Mouse (Mus musculus) heart, adult 8-10 months (tissue): Measurements from ENCODE around the gene Pik3c2b. TPM values are rescaled to one million over a fixed set of nuclear protein-coding genes. Genes with fewer than 3 reads are reported as not detected.
"Not testable (repeated sequence)": the region's sequence is repeated elsewhere in the genome, so short reads cannot be mapped to it uniquely, and the experiment has no call there.

Experiments used
- DNase-seq: peaks from one replicate; pipeline ENCODE4 v3.0.0; 2022; ENCODE audit warnings: low spot score
- total RNA-seq, 4 experiments: library from RNA; stranded (reverse); gene quantifications; 2 replicates each; pipeline ENCODE4 v1.2.4; 2022

The Pik3c2b gene
- total RNA-seq, 4 experiments from 2014 or later: 19.2 to 20.8 (median 19.9) TPM

- peak; percentile 81 for DNase-seq
Measured at GRCm38 (mm10) chr1:133033316-133034090, 12.0 kb upstream of the Pik3c2b start.

- DNase-seq: peak; percentile 72
Measured at GRCm38 (mm10) chr1:133034091-133034460, 11.4 kb upstream of the Pik3c2b start.

GRCm38 (mm10) chr1:133034682-133035081, 10.8 kb upstream of the Pik3c2b start:
- DNase-seq: not testable (repeated sequence)

GRCm38 (mm10) chr1:133039505-133039949, 5.9 kb upstream of the Pik3c2b start:
- DNase-seq: peak; percentile 70

- DNase-seq: peak; percentile 70
Measured at GRCm38 (mm10) chr1:133045861-133046440, 484 bp downstream of the Pik3c2b start.

GRCm38 (mm10) chr1:133046441-133046931, 1.0 kb downstream of the Pik3c2b start:
- DNase-seq: no peak

GRCm38 (mm10) chr1:133047575-133047974, 2.1 kb downstream of the Pik3c2b start:
- DNase-seq: no peak

- DNase-seq: no peak
Measured at GRCm38 (mm10) chr1:133048690-133049089, 3.2 kb downstream of the Pik3c2b start.

GRCm38 (mm10) chr1:133050001-133050431, 4.5 kb downstream of the Pik3c2b start:
- DNase-seq: no peak

- no peak for DNase-seq
Measured at GRCm38 (mm10) chr1:133051829-133052228, 6.4 kb downstream of the Pik3c2b start.

GRCm38 (mm10) chr1:133053034-133053433, 7.6 kb downstream of the Pik3c2b start:
- no peak for DNase-seq

- no peak for DNase-seq
Measured at GRCm38 (mm10) chr1:133054326-133054725, 8.9 kb downstream of the Pik3c2b start.

GRCm38 (mm10) chr1:133057345-133058034, 12.0 kb downstream of the Pik3c2b start:
- no peak for DNase-seq

- DNase-seq: no peak
Measured at GRCm38 (mm10) chr1:133059592-133059991, 14.1 kb downstream of the Pik3c2b start.

GRCm38 (mm10) chr1:133060681-133061080, 15.2 kb downstream of the Pik3c2b start:
- DNase-seq: no peak

GRCm38 (mm10) chr1:133063164-133063563, 17.7 kb downstream of the Pik3c2b start:
- DNase-seq: no peak

- peak; percentile 78 for DNase-seq
Measured at GRCm38 (mm10) chr1:133068268-133068667, 22.8 kb downstream of the Pik3c2b start.

- no peak for DNase-seq
Measured at GRCm38 (mm10) chr1:133068669-133069274, 23.3 kb downstream of the Pik3c2b start.

- no peak for DNase-seq
Measured at GRCm38 (mm10) chr1:133069275-133070120, 24.0 kb downstream of the Pik3c2b start.

- DNase-seq: no peak
Measured at GRCm38 (mm10) chr1:133070157-133070556, 24.7 kb downstream of the Pik3c2b start.
